Mouse (Mus musculus) cerebellum, postnatal 4 days (tissue): ENCODE results near the gene Gm49369.

Experiments used
- DNase-seq, 2 experiments: peaks; one replicate each; pipeline ENCODE4 v3.0.0; 2022; ENCODE audit warnings: low spot score in 2 of 2, mixed read lengths in 1 of 2

The Gm49369 gene

GRCm38 (mm10) chr7:142394261-142395190, 12.1 kb upstream of the Gm49369 start:
- DNase-seq, result no peak

- DNase-seq, result no peak
Measured at GRCm38 (mm10) chr7:142393191-142393590, 10.7 kb upstream of the Gm49369 start.

GRCm38 (mm10) chr7:142391609-142392008, 9.1 kb upstream of the Gm49369 start:
- DNase-seq, result no peak

- DNase-seq, result no peak
Measured at GRCm38 (mm10) chr7:142391108-142391507, 8.6 kb upstream of the Gm49369 start.

GRCm38 (mm10) chr7:142389961-142390650, 7.6 kb upstream of the Gm49369 start:
- no peak for DNase-seq

- no peak for DNase-seq
Measured at GRCm38 (mm10) chr7:142388740-142389139, 6.3 kb upstream of the Gm49369 start.

- DNase-seq, result no peak
Measured at GRCm38 (mm10) chr7:142388198-142388597, 5.7 kb upstream of the Gm49369 start.

- DNase-seq, result peak; percentile 84 to 98
Measured at GRCm38 (mm10) chr7:142387419-142388148, 5.1 kb upstream of the Gm49369 start, which contains the start of gene Ctsd. Gene Ctsd (minus strand): TSS chr7:142388038.

- DNase-seq, result no peak
Measured at GRCm38 (mm10) chr7:142386621-142387201, 4.2 kb upstream of the Gm49369 start.

GRCm38 (mm10) chr7:142385742-142386403, 3.4 kb upstream of the Gm49369 start:
- no peak for DNase-seq

- DNase-seq, result no peak
Measured at GRCm38 (mm10) chr7:142384306-142384705, 1.8 kb upstream of the Gm49369 start.

GRCm38 (mm10) chr7:142381175-142381574, 1.3 kb downstream of the Gm49369 start:
- DNase-seq, result no peak

- DNase-seq, result no peak
Measured at GRCm38 (mm10) chr7:142379186-142379585, 3.3 kb downstream of the Gm49369 start.

- DNase-seq, result no peak
Measured at GRCm38 (mm10) chr7:142377233-142377925, 5.1 kb downstream of the Gm49369 start.

- no peak for DNase-seq
Measured at GRCm38 (mm10) chr7:142376096-142376495, 6.4 kb downstream of the Gm49369 start.

GRCm38 (mm10) chr7:142375261-142375724, 7.2 kb downstream of the Gm49369 start:
- peak in 1 of 2 experiments; percentile 45 for DNase-seq

GRCm38 (mm10) chr7:142374413-142375015, 8.0 kb downstream of the Gm49369 start:
- DNase-seq, result no peak

GRCm38 (mm10) chr7:142373641-142374412, 8.6 kb downstream of the Gm49369 start, which contains the start of gene Ifitm10:
Gene Ifitm10 (minus strand): TSS chr7:142373753.
- DNase-seq, result no peak

- no peak for DNase-seq
Measured at GRCm38 (mm10) chr7:142373039-142373438, 9.4 kb downstream of the Gm49369 start.
